Mouse (Mus musculus) Patski (cell line): Measurements from ENCODE around the gene Smyd5. TPM values are rescaled to one million over a fixed set of nuclear protein-coding genes. Genes with fewer than 3 reads are reported as not detected.

Experiments used
- ATAC-seq: fragments of 100-300 bp; one replicate; pipeline ENCODE4 v1.8.0; 2021
- CTCF ChIA-PET: fragments of 350-600 bp; sonication (Branson Sonifier 250); formaldehyde crosslinking; loops from one replicate; lab custom pipeline; 2022; ENCODE audit warnings: inconsistent platforms; lab: Charles Lee
- POLR2A ChIA-PET: fragments of 350-600 bp; sonication (Branson Sonifier 250); formaldehyde crosslinking; loops from one replicate; lab custom pipeline; 2022; ENCODE audit warnings: antibody characterized with exemption, inconsistent platforms; lab: Charles Lee
- DNase-seq: peaks from one replicate; pipeline ENCODE4 v3.0.0-alpha.2; 2011; ENCODE audit warnings: low read depth, low spot score
- H3K27me3 ChIP-seq: fragments of 371-371 bp; one replicate; pipeline ENCODE4 v1.5.1; 2021
- CTCF ChIP-seq: fragments of 100-300 bp; IDR thresholded peaks from one replicate; pipeline ENCODE4 v1.5.1; 2021
- in situ Hi-C: fragments of 300-500 bp; cut with MboI; formaldehyde crosslinking; loops from 3 replicates; pipeline ENCODE4 v1.11.1; 2018; ENCODE audit warnings: low pct_unique_long_range_greater_than_20kb, mixed read lengths
- polyA plus RNA-seq: library from polyadenylated mRNA; unstranded; gene quantifications from one replicate; pipeline ENCODE4 v1.2.3, GENCODE M21; 2021

The Smyd5 gene
- polyA plus RNA-seq, 1 experiment from 2014 or later, result 51.8 TPM

DNA sequence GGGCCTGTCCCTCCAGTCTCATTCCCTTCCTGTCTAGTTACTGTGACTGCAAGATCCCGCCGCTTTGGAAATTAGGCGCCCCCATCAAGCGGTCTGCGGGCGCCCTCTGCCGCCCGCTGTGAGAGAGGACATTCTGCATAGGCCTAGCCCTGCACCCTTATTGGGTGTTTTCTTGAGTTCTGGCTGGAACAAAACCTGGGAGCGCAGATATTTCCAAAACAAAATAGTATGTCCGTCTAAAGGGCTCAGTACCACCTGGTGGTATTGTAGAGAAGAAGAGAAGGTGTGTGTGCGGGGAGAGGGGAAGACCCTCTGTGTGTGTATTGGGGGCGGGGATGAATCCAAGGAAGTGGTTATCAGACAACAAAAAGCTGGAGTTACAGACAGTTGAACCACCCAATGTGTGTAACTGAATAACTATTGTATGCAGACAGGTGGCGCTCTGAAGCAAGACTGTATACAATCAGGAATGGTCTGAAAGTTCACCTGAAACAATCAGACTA, 21.0 kb upstream of the Smyd5 start:
- POLR2A ChIA-PET, result no interaction called here
- peaks cover 10% of the 10 kb centered on the region for H3K27me3 ChIP-seq
- CTCF ChIA-PET, result interaction anchor here (0.6 to 2.6 kb wide), 10 partner anchors 8 to 255 kb away, joined by 3 to 21 read pairs (median 4); no protein-coding TSS in a partner anchor
- peak; percentile 98 for TF ChIP-seq CTCF
- no peak for DNase-seq
- in situ Hi-C loops, result loop anchor here (5.0 to 25.0 kb wide), 3 partner anchors 166 to 374 kb away; no protein-coding TSS in a partner anchor
- peak; percentile 81 for ATAC-seq

DNA sequence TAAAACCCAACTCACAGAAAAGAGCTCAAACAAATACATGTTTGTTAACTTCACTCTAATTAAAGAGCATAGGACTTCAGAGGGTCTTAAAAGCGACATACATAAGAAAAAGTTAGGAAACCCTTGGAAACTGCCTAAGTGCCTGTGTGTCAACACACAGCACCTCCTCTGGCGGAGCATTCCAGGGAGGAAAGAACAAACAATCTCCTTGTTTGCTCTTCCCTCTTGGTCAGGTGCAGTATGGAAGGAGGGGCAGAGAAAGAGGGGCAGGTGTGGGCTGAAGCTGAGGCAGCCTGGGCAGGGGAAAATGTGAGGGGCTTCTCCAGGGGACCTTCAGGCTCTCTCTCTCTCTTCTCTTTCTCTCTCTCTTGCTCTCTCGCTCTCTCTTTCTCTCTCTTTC, 16.0 kb upstream of the Smyd5 start:
- no peak for TF ChIP-seq CTCF
- ChIA-PET CTCF (interaction anchor here (1.3 kb wide), 1 partner anchor 278 kb away, joined by 4 read pairs; the partner anchor contains the start of gene Spr), POLR2A (no interaction called here)
- in situ Hi-C loops, result loop anchor here (10.0 to 25.0 kb wide), 2 partner anchors 171 to 379 kb away; no protein-coding TSS in a partner anchor
- ATAC-seq (no peak), DNase-seq (no peak)
- no peaks in the 10 kb centered on the region for H3K27me3 ChIP-seq

DNA sequence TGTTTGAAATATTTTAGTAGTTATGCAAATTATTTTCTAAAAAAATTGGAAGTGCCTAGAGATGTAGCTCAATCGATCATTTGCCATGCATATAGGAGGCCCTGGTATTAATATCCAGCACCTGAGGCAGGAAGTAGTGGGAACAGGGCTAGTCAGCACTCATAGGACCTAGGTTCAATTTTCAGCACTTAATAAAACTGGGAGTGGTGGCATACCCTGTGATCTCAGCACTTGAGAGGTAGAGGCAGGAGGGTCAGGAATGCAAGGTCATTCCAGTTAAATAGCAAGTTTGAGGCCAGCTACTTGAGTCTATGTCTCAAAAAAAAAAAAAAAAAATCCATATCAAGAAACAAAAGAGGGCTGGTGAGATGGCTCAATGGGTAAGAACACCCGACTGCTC, 12.6 kb upstream of the Smyd5 start:
- no peak for ATAC-seq
- no peaks in the 10 kb centered on the region for H3K27me3 ChIP-seq
- no peak for TF ChIP-seq CTCF
- ChIA-PET CTCF (no interaction called here), POLR2A (no interaction called here)
- no peak for DNase-seq
- in situ Hi-C loops, result loop anchor here (10.0 to 25.0 kb wide), 2 partner anchors 174 to 382 kb away; no protein-coding TSS in a partner anchor

DNA sequence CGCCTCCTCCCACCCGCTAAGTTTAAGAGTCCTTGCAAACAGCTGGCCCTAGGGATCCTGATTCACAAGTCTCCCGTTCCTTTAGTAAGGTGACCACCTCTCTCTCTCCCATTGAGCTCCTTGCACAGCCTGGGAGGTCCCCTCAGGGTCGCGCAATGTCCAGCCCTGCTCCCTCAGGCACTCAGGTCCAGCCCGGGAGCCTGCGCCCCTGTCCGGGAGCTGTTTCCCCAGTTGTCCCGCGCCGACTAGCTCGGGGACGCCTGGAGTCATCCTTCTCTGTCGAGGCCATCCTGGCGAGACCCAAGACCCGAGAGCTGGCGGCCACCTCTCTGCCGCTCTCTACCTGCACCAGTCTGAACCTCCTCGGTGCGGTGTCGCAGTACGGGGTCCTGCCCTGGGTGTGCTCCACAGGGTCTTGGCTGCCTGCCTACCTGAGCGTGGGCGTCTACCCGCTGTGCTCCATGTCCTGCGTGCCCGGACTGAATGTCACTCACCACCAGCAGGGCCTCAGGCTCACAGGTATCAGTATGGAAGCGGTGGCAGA, 7.9 kb upstream of the Smyd5 start, which contains the start of gene Noto:
Gene Noto (plus strand): TSS at position 51 of the 544 bp plus-strand sequence.
- in situ Hi-C loops, result loop anchor here (25.0 kb wide), 1 partner anchor 387 kb away; no protein-coding TSS in a partner anchor

DNA sequence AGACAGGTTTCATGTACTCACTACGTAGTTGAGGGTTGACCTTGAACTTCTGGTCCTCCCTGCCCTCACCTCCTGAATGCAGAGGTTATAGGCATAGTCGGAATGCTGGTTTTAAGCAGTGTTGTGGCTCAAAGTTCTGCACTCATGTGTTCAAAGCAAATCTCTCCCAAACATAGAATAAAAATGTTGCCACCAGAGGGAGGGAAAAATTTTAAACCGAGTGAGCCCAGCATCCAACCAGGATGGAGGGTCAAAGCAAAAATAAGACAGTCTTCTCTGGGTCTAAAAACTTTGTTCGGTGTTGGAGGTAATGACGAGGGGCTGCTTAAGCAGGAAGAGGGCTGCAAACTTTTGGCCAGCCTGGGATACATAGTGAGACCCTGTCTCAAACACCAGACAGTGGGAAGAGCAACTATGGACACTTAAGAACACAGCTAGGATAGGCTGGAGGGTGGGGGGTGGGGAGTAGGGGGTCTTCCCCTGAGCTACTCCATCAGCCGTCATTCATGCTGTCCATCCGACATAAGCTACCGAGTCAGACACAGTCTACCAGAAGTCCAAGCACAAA, 431 bp upstream of the Smyd5 start:
- no peak for DNase-seq
- CTCF ChIA-PET, result no interaction called here
- no peak for ATAC-seq
- TF ChIP-seq CTCF, result no peak
- POLR2A ChIA-PET, result no interaction called here
- no peaks in the 10 kb centered on the region for H3K27me3 ChIP-seq
- in situ Hi-C loops, result no loop called here

More for the DNA sequence above, 7.9 kb upstream of the Smyd5 start, which contains the start of gene Noto:
- TF ChIP-seq CTCF, result no peak
- ChIA-PET POLR2A (no interaction called here), CTCF (no interaction called here)
- H3K27me3 ChIP-seq, result no peaks in the 10 kb centered on the region
- DNase-seq (no peak), ATAC-seq (no peak)

DNA sequence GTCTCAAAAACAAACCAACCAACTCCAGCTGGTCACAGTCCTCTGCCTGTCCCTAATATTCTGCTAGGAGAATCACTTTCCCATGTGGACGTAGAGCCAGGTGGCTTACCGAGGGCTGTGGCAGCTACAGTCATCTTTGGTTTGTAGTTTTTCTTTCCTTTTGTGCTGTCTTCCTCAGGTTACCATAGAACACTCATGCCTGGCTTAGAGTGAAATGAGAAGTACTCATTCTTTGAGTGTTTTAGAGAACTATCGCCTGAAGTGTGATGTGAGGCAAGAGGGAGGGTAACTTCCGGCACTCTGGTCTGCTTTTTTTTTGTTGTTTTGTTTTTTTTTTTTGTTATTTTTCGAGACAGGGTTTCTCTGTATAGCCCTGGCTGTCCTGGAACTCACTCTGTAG, 2.1 kb downstream of the Smyd5 start:
- in situ Hi-C loops, result no loop called here
- POLR2A ChIA-PET, result no interaction called here
- H3K27me3 ChIP-seq, result no peaks in the 10 kb centered on the region
- CTCF ChIA-PET, result interaction anchor here (1.6 kb wide), 1 partner anchor 11 kb away, joined by 5 read pairs; no protein-coding TSS in a partner anchor
- ATAC-seq (no peak), DNase-seq (no peak)
- no peak for TF ChIP-seq CTCF

DNA sequence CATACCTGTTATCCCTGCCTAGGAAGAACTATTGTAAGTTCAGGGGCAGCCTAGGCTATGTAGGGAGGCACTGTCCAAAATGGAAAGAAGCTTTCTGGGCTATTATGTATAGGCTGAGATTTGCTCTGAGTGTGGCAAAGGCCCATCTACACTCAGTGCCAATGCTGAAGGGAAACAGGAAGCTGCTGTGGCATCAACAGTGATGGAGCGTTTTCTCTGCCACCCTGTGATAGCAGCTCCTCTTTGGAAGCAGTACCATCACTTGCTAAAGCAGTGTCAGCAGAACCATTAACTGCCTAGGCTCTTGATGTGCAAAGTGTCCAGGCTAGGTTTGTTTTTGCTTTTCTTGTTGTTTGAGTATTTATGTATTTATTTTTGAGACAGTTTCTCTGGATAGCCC, 4.4 kb downstream of the Smyd5 start:
- ATAC-seq, result no peak
- ChIA-PET CTCF (no interaction called here), POLR2A (no interaction called here)
- in situ Hi-C loops, result no loop called here
- no peak for TF ChIP-seq CTCF
- DNase-seq, result no peak
- no peaks in the 10 kb centered on the region for H3K27me3 ChIP-seq

DNA sequence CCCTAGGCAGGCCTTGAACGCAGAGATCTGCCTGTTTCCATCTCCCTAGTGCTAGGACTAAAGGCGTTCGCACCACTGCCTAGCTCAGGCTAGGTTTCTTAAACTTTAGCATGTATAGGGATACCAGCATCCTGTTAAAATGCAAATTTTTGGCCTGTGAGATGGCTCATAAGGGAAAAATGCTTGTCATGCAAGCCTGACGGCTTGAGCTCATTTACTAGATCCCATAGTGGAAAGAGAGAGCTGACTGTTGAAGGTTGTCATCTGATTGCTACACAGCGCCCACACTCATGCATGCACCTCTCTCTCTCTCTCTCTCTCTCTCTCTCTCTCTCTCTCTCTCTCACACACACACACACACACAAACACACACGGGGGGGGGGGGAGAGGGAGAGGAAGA, 4.8 kb downstream of the Smyd5 start:
- in situ Hi-C loops, result no loop called here
- H3K27me3 ChIP-seq, result no peaks in the 10 kb centered on the region
- TF ChIP-seq CTCF, result no peak
- DNase-seq (no peak), ATAC-seq (peak; percentile 36)
- POLR2A ChIA-PET, result no interaction called here
- CTCF ChIA-PET, result no interaction called here

DNA sequence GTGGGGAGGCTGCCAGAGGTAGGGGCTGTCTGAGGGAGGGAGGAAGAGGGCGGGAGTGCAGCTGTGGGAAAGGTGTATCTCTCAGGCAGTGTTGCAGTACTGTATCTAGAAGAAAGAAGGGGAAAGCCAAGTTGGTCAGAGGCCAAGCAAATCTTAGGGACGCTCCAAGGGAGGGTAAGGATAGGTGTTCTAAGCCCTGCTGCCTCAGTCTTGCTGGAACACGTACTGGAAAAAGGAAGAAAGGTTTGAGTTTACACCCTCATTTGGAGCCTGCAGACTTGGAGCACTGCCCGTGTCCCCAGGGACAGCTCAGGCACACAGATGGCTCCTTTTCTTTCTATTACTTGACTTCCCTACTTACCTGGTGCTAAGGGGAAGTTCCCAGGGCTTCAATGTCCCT, 9.4 kb downstream of the Smyd5 start:
- no peak for TF ChIP-seq CTCF
- no peak for DNase-seq
- ChIA-PET POLR2A (no interaction called here), CTCF (no interaction called here)
- in situ Hi-C loops, result no loop called here
- ATAC-seq, result no peak
- H3K27me3 ChIP-seq, result no peaks in the 10 kb centered on the region

DNA sequence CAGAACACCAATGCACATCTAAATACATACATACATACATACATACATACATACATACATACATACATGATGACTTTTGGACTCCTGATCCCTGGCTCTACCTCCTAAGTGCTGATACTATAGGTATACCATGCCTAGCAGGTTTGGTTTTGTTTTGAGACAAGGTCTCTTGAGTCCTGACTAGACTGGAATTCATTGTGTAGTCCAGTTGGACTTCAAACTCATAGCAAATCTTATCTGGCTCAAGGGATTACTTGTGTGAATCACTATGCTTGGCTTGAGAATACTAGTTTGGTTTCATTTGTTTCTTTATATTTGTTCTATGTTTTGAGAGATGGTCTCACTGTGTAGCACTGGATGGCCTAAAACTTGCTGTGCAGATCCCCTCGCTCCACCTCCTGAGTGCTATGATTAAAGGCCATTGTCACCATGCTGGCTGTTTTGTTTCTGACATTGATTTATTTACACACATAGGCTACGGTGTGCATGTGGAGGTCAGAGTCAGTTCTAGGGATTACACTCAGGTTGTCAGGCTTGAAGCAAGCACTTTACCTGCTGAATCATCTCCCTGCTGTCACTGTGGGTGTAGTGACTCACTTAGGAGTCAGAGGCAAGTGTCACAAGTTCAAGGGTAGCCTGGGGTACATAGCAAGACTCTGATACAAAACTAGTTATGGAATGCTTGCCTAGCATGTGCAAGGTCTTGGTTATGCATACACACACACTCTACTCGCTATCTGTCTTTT, 11.9 kb downstream of the Smyd5 start:
- in situ Hi-C loops, result no loop called here
- ATAC-seq, result no peak
- POLR2A ChIA-PET, result no interaction called here

More for the DNA sequence above, 11.9 kb downstream of the Smyd5 start:
- CTCF ChIA-PET, result no interaction called here
- DNase-seq, result no peak
- TF ChIP-seq CTCF, result no peak
- H3K27me3 ChIP-seq, result no peaks in the 10 kb centered on the region
